Mouse (Mus musculus) midbrain, embryonic 13.5 days (tissue): ENCODE measurements around the gene Tspan14. TPM values are rescaled to one million over a fixed set of nuclear protein-coding genes. Genes with fewer than 3 reads are reported as not detected.

Experiments
- ATAC-seq: fragments of 200-750 bp; cut with Nextera tagmentation; 2 replicates; pipeline ENCODE4 v1.8.0; 2017; ENCODE audit warnings: mild to moderate bottlenecking, moderate TSS enrichment, moderate library complexity
- H3K27ac ChIP-seq: fragments of 300-500 bp; sonication (generic); 2 replicates; pipeline ENCODE4 v1.5.1; 2015; ENCODE audit warnings: inconsistent platforms, mild to moderate bottlenecking, moderate library complexity
- H3K27me3 ChIP-seq: fragments of 300-500 bp; sonication (generic); 2 replicates; pipeline ENCODE4 v1.6.1; 2015; ENCODE audit warnings: mild to moderate bottlenecking, inconsistent platforms
- H3K36me3 ChIP-seq: fragments of 300-500 bp; sonication (generic); 2 replicates; pipeline ENCODE4 v1.6.1; 2015; ENCODE audit warnings: mild to moderate bottlenecking, inconsistent platforms
- H3K4me1 ChIP-seq: fragments of 300-500 bp; sonication (generic); replicated peaks from 2 replicates; pipeline ENCODE4 v1.6.1; 2015; ENCODE audit warnings: inconsistent platforms
- H3K4me2 ChIP-seq: fragments of 300-500 bp; sonication (generic); replicated peaks from 2 replicates; pipeline ENCODE4 v1.6.1; 2015; ENCODE audit warnings: moderate library complexity, mild to moderate bottlenecking, inconsistent platforms
- H3K4me3 ChIP-seq: fragments of 300-500 bp; sonication (generic); replicated peaks from 2 replicates; pipeline ENCODE4 v1.5.1; 2015; ENCODE audit warnings: mild to moderate bottlenecking, inconsistent platforms
- H3K9ac ChIP-seq: fragments of 300-500 bp; sonication (generic); replicated peaks from 2 replicates; pipeline ENCODE4 v1.6.1; 2015; ENCODE audit warnings: mild to moderate bottlenecking, inconsistent platforms
- H3K9me3 ChIP-seq: fragments of 300-500 bp; sonication (generic); 2 replicates; pipeline ENCODE4 v1.6.1; 2016; ENCODE audit warnings: mild to moderate bottlenecking, inconsistent platforms
- WGBS: fragments of 180-500 bp; shearing (Covaris S2); methylation state at CpG from one replicate; pipeline ENCODE4 v1.1.7; 2015; 5-methylcytosine and 5-hydroxymethylcytosine counted together
- polyA plus RNA-seq: library from polyadenylated mRNA; unstranded; fragments of >200 nt; fragmentation: Nextera tagmentation; extraction: Ambion mirVana; gene quantifications from 2 replicates; pipeline ENCODE4 v1.2.1, GENCODE M21; 2015

The Tspan14 gene
- polyA plus RNA-seq, 1 experiment from 2014 or later, result 79.7 TPM

- no peak for ATAC-seq
- WGBS, result 68% methylated on average over 5 of the region's 5 CpGs
Measured at GRCm38 (mm10) chr14:40928897-40929296, 37.7 kb downstream of the Tspan14 start.

GRCm38 (mm10) chr14:40927041-40927440 is 39.6 kb downstream of the Tspan14 start:
- WGBS, result 83% methylated on average over 2 of the region's 2 CpGs

More at GRCm38 (mm10) chr14:40928897-40929296, 37.7 kb downstream of the Tspan14 start:
- H3K36me3 ChIP-seq, result peaks cover 5% of the 10 kb centered on the region; the same call in 1 of the 2 replicates
- no peak overlapping the region for H3K9ac ChIP-seq
- H3K27ac ChIP-seq, result no peak overlapping the region
- H3K4me2 ChIP-seq, result no peak overlapping the region
- H3K4me3 ChIP-seq, result no peak overlapping the region
- peaks cover 18% of the 10 kb centered on the region for H3K4me1 ChIP-seq
- no peaks in the 10 kb centered on the region for H3K9me3 ChIP-seq
- H3K27me3 ChIP-seq, result no peaks in the 10 kb centered on the region

GRCm38 (mm10) chr14:40924378-40925113 is 42.1 kb downstream of the Tspan14 start:
- Histone ChIP-seq H3K27me3 (no peaks in the 10 kb centered on the region), H3K4me2 (no peak overlapping the region), H3K4me3 (no peak overlapping the region), H3K36me3 (no peaks in the 10 kb centered on the region; the same call in 1 of the 2 replicates), H3K9me3 (no peaks in the 10 kb centered on the region), H3K9ac (no peak overlapping the region), H3K4me1 (0 out of 2 replicates have a peak, but pooled peaks cover 3% of the 10 kb centered on the region), H3K27ac (no peak overlapping the region)
- ATAC-seq, result no peak
- WGBS, result 83% methylated on average over 10 of the region's 10 CpGs

More at GRCm38 (mm10) chr14:40927041-40927440, 39.6 kb downstream of the Tspan14 start:
- H3K27ac ChIP-seq, result no peak overlapping the region
- ATAC-seq, result no peak
- no peak overlapping the region for H3K9ac ChIP-seq
- H3K9me3 ChIP-seq, result no peaks in the 10 kb centered on the region
- no peak overlapping the region for H3K4me2 ChIP-seq
- no peaks in the 10 kb centered on the region for H3K36me3 ChIP-seq
- peaks cover 18% of the 10 kb centered on the region for H3K4me1 ChIP-seq
- no peaks in the 10 kb centered on the region for H3K27me3 ChIP-seq
- H3K4me3 ChIP-seq, result no peak overlapping the region

- Histone ChIP-seq H3K9me3 (no peaks in the 10 kb centered on the region), H3K27me3 (no peaks in the 10 kb centered on the region), H3K9ac (no peak overlapping the region), H3K36me3 (peaks cover 5% of the 10 kb centered on the region; the same call in 1 of the 2 replicates), H3K4me1 (0 out of 2 replicates have a peak, but pooled peaks cover 3% of the 10 kb centered on the region), H3K4me3 (no peak overlapping the region), H3K27ac (no peak overlapping the region), H3K4me2 (no peak overlapping the region)
- ATAC-seq, result no peak
- 93% methylated on average over 1 of the region's 1 CpGs for WGBS
Measured at GRCm38 (mm10) chr14:40921241-40921640, 45.4 kb downstream of the Tspan14 start.

GRCm38 (mm10) chr14:40919521-40919920 is 47.1 kb downstream of the Tspan14 start:
- Histone ChIP-seq H3K4me1 (0 out of 2 replicates have a peak, but pooled peaks cover 3% of the 10 kb centered on the region), H3K9ac (no peak overlapping the region), H3K27ac (no peak overlapping the region), H3K36me3 (peaks cover 16% of the 10 kb centered on the region), H3K27me3 (no peaks in the 10 kb centered on the region), H3K4me2 (no peak overlapping the region), H3K4me3 (no peak overlapping the region), H3K9me3 (no peaks in the 10 kb centered on the region)
- 86% methylated on average over 7 of the region's 7 CpGs for WGBS
- no peak for ATAC-seq

GRCm38 (mm10) chr14:40918477-40918876 is 48.1 kb downstream of the Tspan14 start:
- ATAC-seq, result no peak
- peak overlapping the region; percentile 30; the same call in 1 of the 2 replicates for H3K27ac ChIP-seq
- WGBS, result 80% methylated on average over 5 of the region's 7 CpGs

GRCm38 (mm10) chr14:40917632-40918031 is 49.0 kb downstream of the Tspan14 start:
- Histone ChIP-seq H3K27ac (no peak overlapping the region), H3K9me3 (no peaks in the 10 kb centered on the region)
- 0% methylated on average over 1 of the region's 1 CpGs for WGBS

More at GRCm38 (mm10) chr14:40918477-40918876, 48.1 kb downstream of the Tspan14 start:
- H3K9me3 ChIP-seq, result no peaks in the 10 kb centered on the region
- no peak overlapping the region for H3K4me3 ChIP-seq
- H3K36me3 ChIP-seq, result peaks cover 24% of the 10 kb centered on the region
- no peak overlapping the region for H3K4me2 ChIP-seq
- H3K27me3 ChIP-seq, result no peaks in the 10 kb centered on the region
- no peak overlapping the region for H3K9ac ChIP-seq
- H3K4me1 ChIP-seq, result 0 out of 2 replicates have a peak, but pooled peaks cover 3% of the 10 kb centered on the region

GRCm38 (mm10) chr14:40916667-40917066 is 49.9 kb downstream of the Tspan14 start:
- 97% methylated on average over 15 of the region's 15 CpGs for WGBS
- no peak for ATAC-seq

More at GRCm38 (mm10) chr14:40917632-40918031, 49.0 kb downstream of the Tspan14 start:
- Histone ChIP-seq H3K4me1 (0 out of 2 replicates have a peak, but pooled peaks cover 3% of the 10 kb centered on the region), H3K36me3 (peaks cover 33% of the 10 kb centered on the region), H3K4me2 (no peak overlapping the region), H3K27me3 (no peaks in the 10 kb centered on the region), H3K4me3 (no peak overlapping the region), H3K9ac (no peak overlapping the region)
- peak; percentile 47 for ATAC-seq

GRCm38 (mm10) chr14:40915838-40916237 is 50.8 kb downstream of the Tspan14 start:
- no peak overlapping the region for H3K4me2 ChIP-seq
- no peak overlapping the region for H3K4me3 ChIP-seq
- ATAC-seq, result no peak
- WGBS, result 89% methylated on average over 8 of the region's 8 CpGs
- no peaks in the 10 kb centered on the region for H3K27me3 ChIP-seq
- H3K27ac ChIP-seq, result no peak overlapping the region
- H3K9me3 ChIP-seq, result no peaks in the 10 kb centered on the region
- H3K36me3 ChIP-seq, result peaks cover 45% of the 10 kb centered on the region
- no peak overlapping the region for H3K9ac ChIP-seq
- H3K4me1 ChIP-seq, result 0 out of 2 replicates have a peak, but pooled peaks cover 3% of the 10 kb centered on the region

More at GRCm38 (mm10) chr14:40916667-40917066, 49.9 kb downstream of the Tspan14 start:
- 0 out of 2 replicates have a peak, but pooled peaks cover 3% of the 10 kb centered on the region for H3K4me1 ChIP-seq
- H3K4me2 ChIP-seq, result no peak overlapping the region
- H3K27me3 ChIP-seq, result no peaks in the 10 kb centered on the region
- no peaks in the 10 kb centered on the region for H3K9me3 ChIP-seq
- no peak overlapping the region for H3K4me3 ChIP-seq
- H3K9ac ChIP-seq, result no peak overlapping the region
- H3K36me3 ChIP-seq, result peaks cover 37% of the 10 kb centered on the region
- no peak overlapping the region for H3K27ac ChIP-seq

- no peak for ATAC-seq
- Histone ChIP-seq H3K27me3 (no peaks in the 10 kb centered on the region), H3K9ac (no peak overlapping the region), H3K36me3 (peaks cover 56% of the 10 kb centered on the region), H3K4me1 (0 out of 2 replicates have a peak, but pooled peaks cover 3% of the 10 kb centered on the region), H3K27ac (no peak overlapping the region), H3K4me2 (no peak overlapping the region), H3K9me3 (no peaks in the 10 kb centered on the region), H3K4me3 (no peak overlapping the region)
- 92% methylated on average over 3 of the region's 3 CpGs for WGBS
Measured at GRCm38 (mm10) chr14:40914701-40915100, 51.9 kb downstream of the Tspan14 start.

GRCm38 (mm10) chr14:40913709-40914108 is 52.9 kb downstream of the Tspan14 start:
- H3K27ac ChIP-seq, result no peak overlapping the region

GRCm38 (mm10) chr14:40911529-40911928 is 55.1 kb downstream of the Tspan14 start:
- no peaks in the 10 kb centered on the region for H3K4me1 ChIP-seq
- H3K9me3 ChIP-seq, result no peaks in the 10 kb centered on the region
- ATAC-seq, result no peak
- H3K27me3 ChIP-seq, result no peaks in the 10 kb centered on the region
- H3K4me3 ChIP-seq, result no peak overlapping the region
- H3K36me3 ChIP-seq, result peaks cover 83% of the 10 kb centered on the region
- H3K9ac ChIP-seq, result no peak overlapping the region
- no peak overlapping the region for H3K27ac ChIP-seq
- H3K4me2 ChIP-seq, result no peak overlapping the region

More at GRCm38 (mm10) chr14:40913709-40914108, 52.9 kb downstream of the Tspan14 start:
- Histone ChIP-seq H3K4me1 (0 out of 2 replicates have a peak, but pooled peaks cover 3% of the 10 kb centered on the region), H3K9ac (no peak overlapping the region), H3K27me3 (no peaks in the 10 kb centered on the region), H3K4me3 (no peak overlapping the region), H3K36me3 (peaks cover 66% of the 10 kb centered on the region), H3K9me3 (no peaks in the 10 kb centered on the region), H3K4me2 (no peak overlapping the region)
- no peak for ATAC-seq
- WGBS, result 76% methylated on average over 6 of the region's 6 CpGs
